Mouse (Mus musculus) forebrain, postnatal 0 days (tissue): ENCODE measurements at regions not wholly inside any gene's neighbourhood (a gene's known extent, or its start where the extent isn't known, plus 50 kb on each side); places are given as distances from the start of the nearest gene placed in this dataset.

Experiments used
- ATAC-seq: fragments of 200-750 bp; cut with Nextera tagmentation; 2 replicates; pipeline ENCODE4 v1.8.0; 2017; ENCODE audit warnings: mild to moderate bottlenecking, moderate library complexity
- DNase-seq: peaks from one replicate; pipeline ENCODE4 v3.0.0-alpha.2; 2015
- H3K27ac ChIP-seq: fragments of 300-500 bp; sonication (generic); 2 replicates; pipeline ENCODE4 v1.5.1; 2014; ENCODE audit warnings: low read depth, mild to moderate bottlenecking, antibody characterized with exemption, low read length, moderate library complexity, mixed read lengths
- H3K27me3 ChIP-seq: fragments of 300-500 bp; sonication (generic); 2 replicates; pipeline ENCODE4 v1.6.1; 2014; ENCODE audit warnings: mild to moderate bottlenecking, low read length, mixed read lengths; ENCODE audit not compliant: insufficient read depth
- H3K36me3 ChIP-seq: fragments of 300-500 bp; sonication (generic); 2 replicates; pipeline ENCODE4 v1.6.1; 2014; ENCODE audit warnings: mild to moderate bottlenecking, moderate library complexity; ENCODE audit not compliant: insufficient read depth
- H3K4me1 ChIP-seq: fragments of 300-500 bp; sonication (generic); 2 replicates; pipeline ENCODE4 v1.6.1; 2014; ENCODE audit warnings: antibody characterized with exemption; ENCODE audit not compliant: insufficient read depth
- H3K4me2 ChIP-seq: fragments of 300-500 bp; sonication (generic); 2 replicates; pipeline ENCODE4 v1.6.1; 2014; ENCODE audit warnings: low read depth, mild to moderate bottlenecking, moderate library complexity
- H3K4me3 ChIP-seq: fragments of 300-500 bp; sonication (generic); 2 replicates; pipeline ENCODE4 v1.5.1; 2014; ENCODE audit warnings: low read depth, low read length, mixed read lengths
- H3K9ac ChIP-seq: fragments of 300-500 bp; sonication (generic); 2 replicates; pipeline ENCODE4 v1.6.1; 2014; ENCODE audit warnings: mild to moderate bottlenecking
- H3K9me3 ChIP-seq: fragments of 300-500 bp; sonication (generic); 2 replicates; pipeline ENCODE4 v1.6.1; 2016; ENCODE audit warnings: low read length
- CTCF ChIP-seq: sonication (generic); IDR thresholded peaks from 2 replicates; pipeline ENCODE4 v1.5.1; 2016; ENCODE audit warnings: antibody characterized with exemption, control low read depth, low read depth
- WGBS: fragments of 180-500 bp; shearing (Covaris S2); extraction: QIAGEN DNeasy Blood & Tissue Kit; methylation state at CpG from one replicate; pipeline ENCODE4 v1.1.7; 2014; 5-methylcytosine and 5-hydroxymethylcytosine counted together

DNA sequence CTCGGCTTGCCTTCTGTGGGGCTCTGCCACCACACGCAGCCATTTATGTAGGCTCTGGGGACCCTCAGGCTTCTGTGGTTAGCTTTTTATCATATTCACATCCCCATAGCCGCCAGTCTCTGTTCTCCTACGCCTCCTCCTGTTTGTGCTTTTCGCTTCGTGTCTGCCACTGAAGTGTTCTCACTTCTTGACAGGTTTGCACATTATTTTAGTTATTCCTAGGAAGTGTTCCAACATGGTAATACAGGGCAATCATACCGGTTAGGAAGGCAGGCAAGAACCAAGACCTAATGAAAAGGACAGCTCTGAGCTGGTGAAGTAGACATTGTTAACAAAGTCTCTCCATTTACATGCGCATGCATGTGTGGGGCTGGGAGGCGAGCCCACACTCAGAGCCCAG, 120.1 kb upstream of the Arid2 start:
- H3K27me3 ChIP-seq: no peaks in the 10 kb centered on the region
- no peak overlapping the region for H3K4me2 ChIP-seq
- whole genome bisulfite sequencing: 56% methylated on average over 9 of the region's 9 CpGs
- no peak overlapping the region for H3K9ac ChIP-seq
- ATAC-seq (no peak), DNase-seq (no peak)
- H3K4me3 ChIP-seq: no peak overlapping the region
- no peak overlapping the region for H3K27ac ChIP-seq
- 0 out of 2 replicates have a peak, but pooled peaks cover 6% of the 10 kb centered on the region for H3K4me1 ChIP-seq
- H3K36me3 ChIP-seq: no peaks in the 10 kb centered on the region
- H3K9me3 ChIP-seq: no peaks in the 10 kb centered on the region
- TF ChIP-seq CTCF: no peak

DNA sequence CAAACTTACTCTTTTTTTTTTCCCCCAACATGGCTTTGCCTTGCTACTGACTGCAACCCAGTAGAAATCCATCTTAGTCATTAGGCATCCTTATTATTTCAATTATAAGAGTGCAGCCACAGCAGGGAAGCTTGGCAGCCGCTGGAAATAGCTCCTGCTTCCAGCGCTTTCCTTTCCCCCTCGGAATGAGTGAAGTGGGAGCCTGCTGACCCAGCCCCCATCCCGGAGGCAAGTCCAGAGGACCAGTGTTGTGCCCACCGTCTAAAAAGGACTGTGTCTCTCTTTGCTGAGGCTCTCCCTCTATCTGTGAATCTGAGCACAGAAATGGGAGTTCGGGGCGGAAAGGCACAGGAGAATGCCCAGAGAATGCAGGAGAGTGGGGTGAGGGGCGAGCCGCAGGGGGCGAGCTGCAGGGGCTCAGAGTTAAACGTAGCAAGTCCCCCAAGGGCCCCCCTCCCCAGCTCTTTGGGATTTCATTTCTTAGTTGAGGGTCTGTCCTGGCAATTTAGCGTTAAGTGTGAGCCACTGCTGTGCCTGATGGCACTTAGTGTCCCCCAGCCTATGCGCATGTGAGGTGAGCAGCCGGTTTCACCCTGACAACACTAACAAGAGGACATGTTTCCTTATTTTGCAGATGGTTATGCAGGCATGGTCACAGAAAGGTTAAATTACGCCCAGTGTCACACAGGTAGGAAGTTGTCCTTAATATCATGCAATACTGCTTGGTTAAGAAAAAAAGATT, 117.4 kb upstream of the Arid2 start:
- Histone ChIP-seq H3K9me3 (no peaks in the 10 kb centered on the region), H3K4me2 (peak overlapping the region; percentile 26), H3K27me3 (no peaks in the 10 kb centered on the region), H3K27ac (0 out of 2 replicates have a peak overlapping the region, but pooled peaks have one; percentile 23), H3K4me3 (peak overlapping the region; percentile 11), H3K9ac (no peak overlapping the region), H3K36me3 (no peaks in the 10 kb centered on the region), H3K4me1 (0 out of 2 replicates have a peak, but pooled peaks cover 6% of the 10 kb centered on the region)
- DNase-seq (peak; percentile 34), ATAC-seq (0 out of 2 replicates have a peak, but pooled peaks have one; percentile 10)
- TF ChIP-seq CTCF: 0 out of 2 replicates have a peak, but pooled peaks have one; percentile 20
- 12% methylated on average over 15 of the region's 15 CpGs for WGBS

DNA sequence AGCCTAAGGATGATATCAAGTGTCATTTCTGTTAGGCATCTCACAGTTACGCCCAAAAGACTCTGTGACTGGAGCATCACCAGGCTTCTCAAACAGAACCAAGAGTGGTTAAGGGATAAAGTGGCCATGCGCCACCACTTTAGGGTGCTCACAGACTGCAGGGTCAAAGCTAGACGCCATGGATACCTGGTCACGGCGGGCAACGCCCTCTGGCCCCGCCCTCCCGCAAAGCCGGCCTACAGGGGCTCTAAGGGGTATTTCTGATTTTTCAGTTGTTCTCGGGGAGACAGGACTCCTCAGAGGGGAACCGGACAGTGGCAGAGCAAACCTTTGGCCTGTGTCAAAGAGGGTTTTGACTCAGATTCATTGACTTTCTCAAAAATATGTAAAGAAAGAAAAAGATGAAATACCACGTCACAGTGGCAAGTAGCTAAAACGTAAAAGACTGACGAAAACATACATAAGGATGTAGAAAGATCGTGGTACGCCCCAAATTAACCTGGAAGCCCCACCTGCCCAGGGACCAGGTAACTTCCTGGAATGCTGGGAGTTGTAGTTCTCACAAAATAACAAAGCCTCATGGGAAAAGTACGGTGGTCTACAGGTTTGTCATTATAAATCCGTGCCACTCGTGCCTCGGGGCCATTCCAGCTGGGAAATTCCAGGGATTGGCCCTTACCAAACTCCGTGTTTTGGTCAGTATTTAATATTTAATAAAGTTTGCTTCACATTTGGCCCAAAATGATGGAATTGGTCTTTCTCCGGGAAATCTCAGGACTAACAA, 116.1 kb upstream of the Arid2 start:
- DNase-seq: peak; percentile 67
- 15% methylated on average over 22 of the region's 22 CpGs for WGBS
- no peak for TF ChIP-seq CTCF
- H3K27me3 ChIP-seq: no peaks in the 10 kb centered on the region
- H3K9ac ChIP-seq: no peak overlapping the region
- H3K4me2 ChIP-seq: peak overlapping the region; percentile 49
- H3K9me3 ChIP-seq: no peaks in the 10 kb centered on the region
- peak; percentile 71 for ATAC-seq
- peak overlapping the region; percentile 24 for H3K4me3 ChIP-seq
- H3K4me1 ChIP-seq: 0 out of 2 replicates have a peak, but pooled peaks cover 6% of the 10 kb centered on the region
- no peaks in the 10 kb centered on the region for H3K36me3 ChIP-seq
- no peak overlapping the region for H3K27ac ChIP-seq

DNA sequence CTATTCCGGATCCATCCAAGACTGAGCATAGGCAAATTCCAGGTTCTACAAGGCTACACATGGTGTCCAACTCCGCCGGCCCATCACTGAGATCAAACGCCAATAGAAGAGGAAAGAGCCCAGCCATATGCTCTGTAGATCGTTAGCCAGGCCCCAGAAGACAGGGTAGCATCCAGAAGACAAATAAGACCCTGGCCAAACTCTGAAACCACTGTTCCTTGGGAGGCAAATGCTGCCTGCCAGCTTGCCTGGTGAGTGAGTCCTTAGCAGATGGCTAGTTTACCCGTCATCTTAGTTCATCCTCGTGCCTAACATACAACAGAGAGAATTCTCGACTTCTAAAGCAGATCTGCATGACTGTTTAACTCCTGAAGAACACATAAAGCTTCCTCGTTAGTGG, 109.4 kb upstream of the Arid2 start:
- H3K27ac ChIP-seq: peak overlapping the region; percentile 15; the same call in 1 of the 2 replicates
- no peak for TF ChIP-seq CTCF
- DNase-seq: no peak
- H3K9ac ChIP-seq: no peak overlapping the region
- no peaks in the 10 kb centered on the region for H3K27me3 ChIP-seq
- no peak for ATAC-seq
- H3K4me2 ChIP-seq: no peak overlapping the region
- H3K4me1 ChIP-seq: peaks cover 8% of the 10 kb centered on the region; the same call in 1 of the 2 replicates
- H3K9me3 ChIP-seq: no peaks in the 10 kb centered on the region
- no peaks in the 10 kb centered on the region for H3K36me3 ChIP-seq
- 43% methylated on average over 9 of the region's 9 CpGs for WGBS
- no peak overlapping the region for H3K4me3 ChIP-seq

DNA sequence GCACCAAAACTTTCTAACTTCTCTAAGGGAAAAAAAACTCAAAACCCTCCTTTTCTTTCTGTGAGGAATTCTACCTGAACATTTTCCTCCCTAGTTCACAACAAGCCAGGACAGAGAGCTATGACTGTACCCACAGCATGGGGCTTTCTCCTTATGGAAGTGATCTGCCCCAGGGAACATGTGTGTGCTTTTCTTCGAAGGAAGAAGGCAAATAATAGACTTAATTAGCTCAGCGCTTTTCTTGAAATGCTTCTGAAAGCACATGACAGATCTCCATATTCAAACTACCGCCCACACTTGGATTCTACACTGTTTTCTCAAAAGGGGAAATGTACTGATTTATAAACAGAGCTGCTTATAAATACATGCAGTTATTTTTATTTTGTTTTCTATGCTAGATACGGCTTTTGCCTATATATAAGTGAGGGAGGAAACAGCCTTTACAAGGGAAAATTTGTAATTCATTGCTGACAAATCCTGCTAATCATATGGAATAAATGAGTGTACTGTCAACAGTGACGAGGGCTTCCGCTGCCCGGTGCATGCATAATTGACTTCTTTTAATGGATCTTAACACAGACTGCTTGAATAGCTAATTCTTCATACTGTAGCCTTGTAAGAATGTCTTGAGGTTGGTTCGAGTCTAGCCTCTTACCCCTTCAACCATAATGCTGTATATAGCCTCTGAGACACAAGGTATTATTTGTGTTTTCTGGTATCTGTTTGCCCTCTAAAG, 108.8 kb upstream of the Arid2 start:
- Histone ChIP-seq H3K9ac (no peak overlapping the region), H3K27me3 (no peaks in the 10 kb centered on the region), H3K4me1 (peaks cover 8% of the 10 kb centered on the region; the same call in 1 of the 2 replicates), H3K27ac (peak overlapping the region; percentile 15; the same call in 1 of the 2 replicates), H3K9me3 (no peaks in the 10 kb centered on the region), H3K4me2 (no peak overlapping the region), H3K4me3 (no peak overlapping the region), H3K36me3 (no peaks in the 10 kb centered on the region)
- DNase-seq: no peak
- ATAC-seq: peak; percentile 62; the same call in 1 of the 2 replicates
- TF ChIP-seq CTCF: no peak
- 14% methylated on average over 8 of the region's 8 CpGs for WGBS

DNA sequence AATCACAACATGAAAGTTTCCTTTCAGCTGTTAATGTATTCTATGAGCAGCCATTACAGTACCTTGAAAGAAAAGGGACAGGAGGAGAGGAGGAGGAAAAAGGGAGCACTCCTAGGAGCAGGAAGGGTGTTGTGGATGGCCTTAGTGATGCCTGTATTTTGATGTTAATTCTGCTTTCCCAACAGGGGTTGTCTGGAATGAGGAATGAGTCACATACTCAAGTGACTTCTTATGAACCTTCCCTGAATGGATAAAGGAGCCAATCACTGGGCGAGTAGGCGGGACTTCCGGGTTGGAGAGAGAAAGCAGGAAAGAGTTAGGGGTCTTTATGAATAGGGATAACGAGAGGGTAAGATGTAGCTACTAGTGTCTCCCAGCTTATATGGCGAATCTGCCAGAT, 107.8 kb upstream of the Arid2 start:
- peaks cover 8% of the 10 kb centered on the region; the same call in 1 of the 2 replicates for H3K4me1 ChIP-seq
- TF ChIP-seq CTCF: no peak
- no peaks in the 10 kb centered on the region for H3K36me3 ChIP-seq
- no peak overlapping the region for H3K4me2 ChIP-seq
- H3K4me3 ChIP-seq: no peak overlapping the region
- ATAC-seq: no peak
- H3K27ac ChIP-seq: no peak overlapping the region
- no peaks in the 10 kb centered on the region for H3K9me3 ChIP-seq
- 78% methylated on average over 5 of the region's 5 CpGs for WGBS
- no peak for DNase-seq
- no peaks in the 10 kb centered on the region for H3K27me3 ChIP-seq
- no peak overlapping the region for H3K9ac ChIP-seq
